Mouse (Mus musculus): ENCODE data around the gene Ttll1. TPM values are rescaled to one million over a fixed set of nuclear protein-coding genes. Genes with fewer than 3 reads are reported as not detected.
A peak's percentile ranks its signal among the peaks of the same experiment; 100 is the strongest.

Gene Ttll1
- polyA plus RNA-seq, 1 experiment from 2014 or later = 10.2 TPM

GRCm38 (mm10) chr15:83445383-83445782 lies 65.3 kb downstream of the Ttll1 start:
- Histone ChIP-seq H3K36me3 (ENCODE audit: control insufficient read depth, insufficient read depth, low read length) (no peaks in the 10 kb centered on the region), H3K9me3 (ENCODE audit: control insufficient read depth, low read length) (no peaks in the 10 kb centered on the region), H3K4me3 (ENCODE audit: low read depth, low read length) (no peak overlapping the region), H3K27ac (replicated peaks) (peak overlapping the region; percentile 74), H3K4me2 (replicated peaks; ENCODE audit: low read depth) (no peak overlapping the region), H3K4me1 (replicated peaks; ENCODE audit: control insufficient read depth, insufficient read depth) (peaks cover 15% of the 10 kb centered on the region; the same call in 1 of the 2 replicates), H3K9ac (ENCODE audit: low read length) (no peak overlapping the region), H3K27me3 (ENCODE audit: control insufficient read depth, insufficient read depth, low read length) (no peaks in the 10 kb centered on the region)
- ATAC-seq (ENCODE audit: low FRiP score, low TSS enrichment) (no peak), DNase-seq (ENCODE audit: low spot score) (no peak)
- TF ChIP-seq EP300 (optimal IDR thresholded peaks at IDR 0.05) = no peak
- no peak for TF ChIP-seq CTCF (IDR thresholded peaks at IDR 0.05; ENCODE audit: low read depth)
- WGBS = 83% methylated on average over 5 of the region's 5 CpGs

GRCm38 (mm10) chr15:83444425-83444824 lies 66.3 kb downstream of the Ttll1 start:
- no peak for TF ChIP-seq CTCF (IDR thresholded peaks at IDR 0.05; ENCODE audit: low read depth)
- no peak for TF ChIP-seq EP300 (optimal IDR thresholded peaks at IDR 0.05)
- WGBS = 55% methylated on average over 6 of the region's 6 CpGs
- Histone ChIP-seq H3K9me3 (ENCODE audit: control insufficient read depth, low read length) (no peaks in the 10 kb centered on the region), H3K27me3 (ENCODE audit: control insufficient read depth, insufficient read depth, low read length) (no peaks in the 10 kb centered on the region), H3K27ac (replicated peaks) (0 out of 2 replicates have a peak overlapping the region, but pooled peaks have one; percentile 24), H3K4me1 (replicated peaks; ENCODE audit: control insufficient read depth, insufficient read depth) (peaks cover 15% of the 10 kb centered on the region; the same call in 1 of the 2 replicates), H3K4me2 (replicated peaks; ENCODE audit: low read depth) (no peak overlapping the region), H3K9ac (ENCODE audit: low read length) (no peak overlapping the region), H3K4me3 (ENCODE audit: low read depth, low read length) (no peak overlapping the region), H3K36me3 (ENCODE audit: control insufficient read depth, insufficient read depth, low read length) (no peaks in the 10 kb centered on the region)
- DNase-seq (ENCODE audit: low spot score) = no peak
- ATAC-seq (ENCODE audit: low FRiP score, low TSS enrichment) = 0 out of 2 replicates have a peak, but pooled peaks have one; percentile 4

GRCm38 (mm10) chr15:83442495-83443037 lies 68.1 kb downstream of the Ttll1 start:
- no peaks in the 10 kb centered on the region for H3K36me3 ChIP-seq (ENCODE audit: control insufficient read depth, insufficient read depth, low read length)
- H3K9ac ChIP-seq (ENCODE audit: low read length) = no peak overlapping the region
- H3K27me3 ChIP-seq (ENCODE audit: control insufficient read depth, insufficient read depth, low read length) = no peaks in the 10 kb centered on the region
- no peak overlapping the region for H3K4me3 ChIP-seq (ENCODE audit: low read depth, low read length)
- no peak overlapping the region for H3K4me2 ChIP-seq (replicated peaks; ENCODE audit: low read depth)
- no peak for ATAC-seq (ENCODE audit: low FRiP score, low TSS enrichment)
- DNase-seq (ENCODE audit: low spot score) = no peak
- no peak for TF ChIP-seq EP300 (optimal IDR thresholded peaks at IDR 0.05)
- TF ChIP-seq CTCF (IDR thresholded peaks at IDR 0.05; ENCODE audit: low read depth) = no peak
- H3K4me1 ChIP-seq (replicated peaks; ENCODE audit: control insufficient read depth, insufficient read depth) = peaks cover 8% of the 10 kb centered on the region; the same call in 1 of the 2 replicates
- 77% methylated on average over 4 of the region's 4 CpGs for WGBS
- no peak overlapping the region for H3K27ac ChIP-seq (replicated peaks)
- H3K9me3 ChIP-seq (ENCODE audit: control insufficient read depth, low read length) = no peaks in the 10 kb centered on the region

- H3K36me3 ChIP-seq (ENCODE audit: control insufficient read depth, insufficient read depth, low read length) = no peaks in the 10 kb centered on the region
- no peak overlapping the region for H3K27ac ChIP-seq (replicated peaks)
- no peaks in the 10 kb centered on the region for H3K27me3 ChIP-seq (ENCODE audit: control insufficient read depth, insufficient read depth, low read length)
- H3K4me3 ChIP-seq (ENCODE audit: low read depth, low read length) = no peak overlapping the region
- DNase-seq (ENCODE audit: low spot score) (no peak), ATAC-seq (ENCODE audit: low FRiP score, low TSS enrichment) (no peak; the same call in 1 of the 2 replicates)
- no peaks in the 10 kb centered on the region for H3K9me3 ChIP-seq (ENCODE audit: control insufficient read depth, low read length)
- WGBS = 56% methylated on average over 5 of the region's 5 CpGs
- no peak for TF ChIP-seq CTCF (IDR thresholded peaks at IDR 0.05; ENCODE audit: low read depth)
- TF ChIP-seq EP300 (optimal IDR thresholded peaks at IDR 0.05) = no peak
- peaks cover 3% of the 10 kb centered on the region; the same call in 1 of the 2 replicates for H3K4me1 ChIP-seq (replicated peaks; ENCODE audit: control insufficient read depth, insufficient read depth)
- H3K4me2 ChIP-seq (replicated peaks; ENCODE audit: low read depth) = no peak overlapping the region
- no peak overlapping the region for H3K9ac ChIP-seq (ENCODE audit: low read length)
Observed at GRCm38 (mm10) chr15:83440726-83441125, 70.0 kb downstream of the Ttll1 start.

GRCm38 (mm10) chr15:83436541-83436940 lies 74.2 kb downstream of the Ttll1 start:
- no peak for DNase-seq (ENCODE audit: low spot score)
- H3K4me2 ChIP-seq (replicated peaks; ENCODE audit: low read depth) = no peak overlapping the region
- no peak overlapping the region for H3K4me3 ChIP-seq (ENCODE audit: low read depth, low read length)
- H3K27me3 ChIP-seq (ENCODE audit: control insufficient read depth, insufficient read depth, low read length) = no peaks in the 10 kb centered on the region
- H3K9me3 ChIP-seq (ENCODE audit: control insufficient read depth, low read length) = no peaks in the 10 kb centered on the region
- H3K4me1 ChIP-seq (replicated peaks; ENCODE audit: control insufficient read depth, insufficient read depth) = 0 out of 2 replicates have a peak, but pooled peaks cover 10% of the 10 kb centered on the region
- H3K9ac ChIP-seq (ENCODE audit: low read length) = no peak overlapping the region
- H3K36me3 ChIP-seq (ENCODE audit: control insufficient read depth, insufficient read depth, low read length) = no peaks in the 10 kb centered on the region
- H3K27ac ChIP-seq (replicated peaks) = no peak overlapping the region
- no peak for ATAC-seq (ENCODE audit: low FRiP score, low TSS enrichment)
- TF ChIP-seq EP300 (optimal IDR thresholded peaks at IDR 0.05) = no peak
- TF ChIP-seq CTCF (IDR thresholded peaks at IDR 0.05; ENCODE audit: low read depth) = 0 out of 2 replicates have a peak, but pooled peaks have one; percentile 1
- WGBS = 83% methylated on average over 9 of the region's 9 CpGs

- Histone ChIP-seq H3K9me3 (ENCODE audit: control insufficient read depth, low read length) (no peaks in the 10 kb centered on the region), H3K9ac (ENCODE audit: low read length) (no peak overlapping the region), H3K36me3 (ENCODE audit: control insufficient read depth, insufficient read depth, low read length) (no peaks in the 10 kb centered on the region), H3K27ac (replicated peaks) (peak overlapping the region; percentile 9; the same call in 1 of the 2 replicates), H3K27me3 (ENCODE audit: control insufficient read depth, insufficient read depth, low read length) (no peaks in the 10 kb centered on the region), H3K4me3 (ENCODE audit: low read depth, low read length) (no peak overlapping the region), H3K4me2 (replicated peaks; ENCODE audit: low read depth) (no peak overlapping the region), H3K4me1 (replicated peaks; ENCODE audit: control insufficient read depth, insufficient read depth) (0 out of 2 replicates have a peak, but pooled peaks cover 6% of the 10 kb centered on the region)
- ATAC-seq (ENCODE audit: low FRiP score, low TSS enrichment) (no peak), DNase-seq (ENCODE audit: low spot score) (no peak)
- 82% methylated on average over 8 of the region's 8 CpGs for WGBS
- TF ChIP-seq CTCF (IDR thresholded peaks at IDR 0.05; ENCODE audit: low read depth) = no peak
- no peak for TF ChIP-seq EP300 (optimal IDR thresholded peaks at IDR 0.05)
Observed at GRCm38 (mm10) chr15:83435324-83436090, 75.2 kb downstream of the Ttll1 start.

Data from stomach, postnatal 0 days (tissue).